Comparison of ENCODE assay signal across 8 mouse cellular contexts in genomic region chr1:51290634-51291033, GRCm38 (mm10). TPM values are rescaled to one million over a fixed set of nuclear protein-coding genes. Genes with fewer than 3 reads are reported as not detected.
DNase-seq lines count a peak whose midpoint lies in the region; ATAC-seq and TF ChIP-seq lines count a peak whose summit lies in the region.

No protein-coding gene starts in this region.

- H3K27me3 ChIP-seq in liver, embryonic 13.5 days, result no peaks in the 10 kb centered on the region

- DNase-seq in layer of hippocampus, adult 2 months (ENCODE audit: low spot score in 2 of 2), result no peak
- DNase-seq in layer of hippocampus, adult 11-12 months (ENCODE audit: low spot score), result no peak
- DNase-seq in heart, postnatal 14 days, result peak; percentile 50 to 67
- no peak for DNase-seq in liver, embryonic 13.5 days
- DNase-seq in yolk sac, embryonic 10.5 days (ENCODE audit: low spot score), result peak; percentile 7
- no peak for DNase-seq in embryo, embryonic 10 days (ENCODE audit: low spot score)
- no peak for DNase-seq in thymus, postnatal 0 days (ENCODE audit: low spot score)

- no peak overlapping the region; the same call in 1 of the 2 replicates for H3K9ac ChIP-seq in liver, embryonic 13.5 days

- no peak for TF ChIP-seq CTCF in layer of hippocampus, adult 2 months (conservative IDR thresholded peaks at IDR 0.05)

- no peak for ATAC-seq in liver, embryonic 13.5 days (ENCODE audit: low read depth)

- no peaks in the 10 kb centered on the region for H3K36me3 ChIP-seq in liver, embryonic 13.5 days

- intact Hi-C loops in heart, postnatal 14 days (cut with DNase I), result loop anchor here (2.0 kb wide), 1 partner anchor 140 kb away; no protein-coding TSS in a partner anchor

- no peaks in the 10 kb centered on the region for H3K9me3 ChIP-seq in liver, embryonic 13.5 days (replicated peaks)

- H3K4me3 ChIP-seq in layer of hippocampus, adult 2 months, result peak overlapping the region; percentile 38
- H3K4me3 ChIP-seq in brown adipose tissue, adult 24 weeks (ENCODE audit: insufficient read depth, low read depth, low read length), result peak overlapping the region; percentile 89
- peak overlapping the region; percentile 44 for H3K4me3 ChIP-seq in liver, embryonic 13.5 days (replicated peaks)

- peak overlapping the region; percentile 36 for H3K4me2 ChIP-seq in liver, embryonic 13.5 days

- 59% methylated on average over 4 of the region's 4 CpGs for WGBS in liver, embryonic 13.5 days (ENCODE audit: insufficient replicate concordance)

- H3K27ac ChIP-seq in layer of hippocampus, adult 2 months, result no peak overlapping the region; the same call in 1 of the 2 replicates
- peak overlapping the region; percentile 98 for H3K27ac ChIP-seq in brown adipose tissue, adult 24 weeks (replicated peaks; ENCODE audit: low read depth, low read length)
- no peak overlapping the region for H3K27ac ChIP-seq in liver, embryonic 13.5 days

- 0 out of 2 replicates have a peak, but pooled peaks cover 4% of the 10 kb centered on the region for H3K4me1 ChIP-seq in brown adipose tissue, adult 24 weeks (ENCODE audit: control insufficient read depth, insufficient read depth, insufficient read length, low read length)
- H3K4me1 ChIP-seq in liver, embryonic 13.5 days (replicated peaks), result no peaks in the 10 kb centered on the region

RNA-seq across cellular contexts. Expression of gene Cavin2, which starts 1.7 kb away (rescaled TPM):
- total RNA-seq in layer of hippocampus, adult 2 months (2021), result 1 to 10 TPM; 6.8 to 7.7 TPM
- polyA plus RNA-seq in brown adipose tissue, adult 24 weeks (2012; ENCODE audit: insufficient read depth, insufficient read length, missing spikeins), result 104 and 140 TPM in 2 replicates
- total RNA-seq in heart, postnatal 14 days (2021), result 100 to 1,000 TPM; 173 to 186 TPM
- polyA plus RNA-seq in liver, embryonic 13.5 days (2015; fragmentation: Nextera tagmentation; extraction: Ambion mirVana), result 23.5 and 29.9 TPM in 2 replicates
- 8.2 and 10.6 TPM in 2 replicates for polyA plus RNA-seq in thymus, postnatal 0 days (2015; fragmentation: Nextera tagmentation; extraction: Ambion mirVana)

Comparison
In these comparisons a context has a peak if more than half of its experiments do, and no peak if none do; other contexts are left out.
1. DNase-seq: peak in heart, postnatal 14 days (2 of 2) and yolk sac, embryonic 10.5 days (single experiment); none in layer of hippocampus, adult 2 months (0 of 2), layer of hippocampus, adult 11-12 months (single experiment), liver, embryonic 13.5 days (single experiment), embryo, embryonic 10 days (single experiment) and thymus, postnatal 0 days (single experiment).
2. H3K4me3 ChIP-seq: peak in every context shown above with its lines; median percentile 89 in brown adipose tissue, adult 24 weeks; 44 in liver, embryonic 13.5 days; 38 in layer of hippocampus, adult 2 months.